Mouse (Mus musculus) liver, embryonic 12.5 days (tissue): ENCODE data around the gene Fer. TPM values are rescaled to one million over a fixed set of nuclear protein-coding genes. Genes with fewer than 3 reads are reported as not detected.

ENCODE experiments used
- ATAC-seq: fragments of 200-750 bp; cut with Nextera tagmentation; 2 replicates; pipeline ENCODE4 v1.8.0; 2017; ENCODE audit warnings: moderate number of reproducible peaks, mild to moderate bottlenecking, moderate library complexity
- H3K27ac ChIP-seq: fragments of 300-500 bp; sonication (generic); 2 replicates; pipeline ENCODE4 v1.5.1; 2016; ENCODE audit warnings: mild to moderate bottlenecking
- H3K27me3 ChIP-seq: fragments of 300-500 bp; sonication (generic); replicated peaks from 2 replicates; pipeline ENCODE4 v1.6.1; 2016; ENCODE audit warnings: mild to moderate bottlenecking, moderate library complexity
- H3K36me3 ChIP-seq: fragments of 300-500 bp; sonication (generic); 2 replicates; pipeline ENCODE4 v1.6.1; 2016; ENCODE audit warnings: mild to moderate bottlenecking, moderate library complexity
- H3K4me1 ChIP-seq: fragments of 300-500 bp; sonication (generic); 2 replicates; pipeline ENCODE4 v1.6.1; 2016
- H3K4me2 ChIP-seq: fragments of 300-500 bp; sonication (generic); 2 replicates; pipeline ENCODE4 v1.6.1; 2016; ENCODE audit warnings: mild to moderate bottlenecking, moderate library complexity
- H3K4me3 ChIP-seq: fragments of 300-500 bp; sonication (generic); 2 replicates; pipeline ENCODE4 v1.5.1; 2016; ENCODE audit warnings: mild to moderate bottlenecking, moderate library complexity
- H3K9ac ChIP-seq: fragments of 300-500 bp; sonication (generic); 2 replicates; pipeline ENCODE4 v1.6.1; 2016; ENCODE audit warnings: mild to moderate bottlenecking, moderate library complexity
- H3K9me3 ChIP-seq: fragments of 300-500 bp; sonication (generic); replicated peaks from 2 replicates; pipeline ENCODE4 v1.6.1; 2016; ENCODE audit warnings: mild to moderate bottlenecking, moderate library complexity
- WGBS: fragments of 180-500 bp; shearing (Covaris S2); methylation state at CpG from one replicate; pipeline ENCODE4 v1.1.7; 2016; ENCODE audit not compliant: insufficient replicate concordance; 5-methylcytosine and 5-hydroxymethylcytosine counted together
- polyA plus RNA-seq: library from polyadenylated mRNA; unstranded; fragments of >200 nt; fragmentation: Nextera tagmentation; extraction: Ambion mirVana; gene quantifications from 2 replicates; pipeline ENCODE4 v1.2.1, GENCODE M21; 2016

The Fer gene
- 14.6 and 17.1 TPM in 2 replicates for polyA plus RNA-seq

DNA sequence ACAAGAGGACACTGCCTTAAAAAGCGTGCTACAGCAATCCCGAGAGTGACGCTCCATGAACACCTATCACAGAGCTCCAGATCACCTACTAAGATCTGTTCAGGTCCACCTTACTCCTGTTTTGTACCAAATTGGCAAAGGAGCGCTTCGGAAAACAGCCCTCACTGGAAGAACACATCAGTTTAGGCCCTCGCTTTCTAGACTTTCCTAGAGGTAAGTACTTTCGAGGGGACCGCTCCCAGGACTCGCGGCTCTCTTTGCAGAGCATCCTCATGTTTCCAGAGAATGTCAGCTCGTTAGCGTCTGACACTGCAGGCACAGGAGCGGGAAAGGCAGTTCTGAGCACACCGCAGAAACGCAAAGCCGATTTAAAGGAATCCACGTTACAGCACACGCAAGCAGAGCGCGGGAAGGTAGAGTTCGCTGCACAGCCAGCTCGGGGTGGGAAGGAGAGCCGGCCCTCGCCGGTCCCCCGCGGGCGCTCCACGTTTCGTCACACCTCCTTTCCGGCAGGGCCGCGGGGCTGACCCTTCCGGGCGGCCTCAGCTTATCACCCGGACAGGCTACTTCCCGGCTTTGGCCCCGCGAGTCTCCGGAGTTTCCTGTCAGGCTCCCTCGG, at the start of gene Fer:
Gene Fer, plus strand, starts transcription at position 51 of the 619 bp plus-strand sequence.
- WGBS, result 1% methylated on average over 41 of the region's 41 CpGs
- Histone ChIP-seq H3K9ac (peak within 1 kb of the TSS; percentile 83), H3K4me3 (peak within 1 kb of the TSS; percentile 84), H3K27me3 (0 out of 2 replicates have a peak, but pooled peaks cover 9% of the 10 kb centered on the region), H3K4me1 (peaks cover 30% of the 10 kb centered on the region), H3K36me3 (no peaks in the 10 kb centered on the region), H3K4me2 (peak within 1 kb of the TSS; percentile 99), H3K9me3 (no peaks in the 10 kb centered on the region), H3K27ac (peak within 1 kb of the TSS; percentile 75)
- peak; percentile 43 for ATAC-seq

DNA sequence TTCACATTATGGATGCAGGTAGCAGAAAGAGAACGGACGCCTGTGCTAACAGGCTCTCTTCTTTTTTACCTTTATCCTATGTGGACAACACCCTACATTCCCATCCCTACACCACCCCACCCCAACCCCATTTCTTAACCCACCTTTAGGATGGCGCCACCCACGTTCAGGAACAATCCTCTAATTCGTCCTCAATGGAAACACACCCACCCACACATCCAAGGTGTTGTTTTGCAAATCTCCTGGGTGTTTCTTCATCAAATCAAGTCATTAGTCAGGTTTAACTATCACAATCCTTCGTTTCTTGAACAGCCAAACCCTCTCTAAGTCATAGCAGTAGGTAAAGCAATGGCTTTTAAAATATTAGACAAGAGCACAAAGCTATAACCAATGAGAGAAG, 49.3 kb upstream of the Fer start:
- WGBS, result 65% methylated on average over 6 of the region's 6 CpGs
- Histone ChIP-seq H3K4me3 (no peak overlapping the region), H3K9ac (no peak overlapping the region), H3K9me3 (no peaks in the 10 kb centered on the region), H3K4me2 (no peak overlapping the region), H3K27me3 (no peaks in the 10 kb centered on the region), H3K4me1 (peaks cover 7% of the 10 kb centered on the region), H3K36me3 (no peaks in the 10 kb centered on the region), H3K27ac (no peak overlapping the region)
- no peak for ATAC-seq

GRCm38 (mm10) chr17:63818444-63819027, 44.3 kb upstream of the Fer start:
- 12% methylated on average over 10 of the region's 10 CpGs for WGBS
- ATAC-seq, result peak; percentile 77
- H3K27me3 ChIP-seq, result no peaks in the 10 kb centered on the region

GRCm38 (mm10) chr17:63824141-63824540, 38.7 kb upstream of the Fer start:
- 67% methylated on average over 4 of the region's 4 CpGs for WGBS
- no peak overlapping the region for H3K27ac ChIP-seq
- H3K9ac ChIP-seq, result no peak overlapping the region

More at GRCm38 (mm10) chr17:63818444-63819027, 44.3 kb upstream of the Fer start:
- no peak overlapping the region for H3K4me3 ChIP-seq
- peak overlapping the region; percentile 48 for H3K4me2 ChIP-seq
- H3K36me3 ChIP-seq, result no peaks in the 10 kb centered on the region
- peaks cover 15% of the 10 kb centered on the region for H3K4me1 ChIP-seq
- no peaks in the 10 kb centered on the region for H3K9me3 ChIP-seq
- no peak overlapping the region for H3K27ac ChIP-seq
- H3K9ac ChIP-seq, result no peak overlapping the region

DNA sequence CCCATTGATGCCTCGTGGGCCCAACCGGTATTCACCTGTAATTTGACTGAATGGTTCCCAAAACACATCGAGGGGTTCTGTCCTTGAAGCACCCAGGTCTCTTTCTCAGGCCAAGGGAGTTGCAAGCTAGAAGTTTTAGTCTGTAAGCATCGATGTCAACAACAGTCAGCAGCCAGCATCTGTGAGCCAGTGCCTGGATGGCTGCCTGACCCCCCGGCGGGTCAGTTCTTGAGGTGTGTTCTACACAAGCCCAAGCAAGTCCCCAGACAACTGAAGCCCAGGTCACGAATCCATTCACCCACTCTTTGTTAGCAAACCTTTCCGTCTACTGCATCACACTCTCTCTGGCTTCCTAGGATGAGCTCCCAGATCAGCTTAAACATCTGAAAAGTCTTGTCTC, 36.7 kb upstream of the Fer start:
- Histone ChIP-seq H3K4me2 (no peak overlapping the region), H3K36me3 (no peaks in the 10 kb centered on the region), H3K4me1 (peaks cover 4% of the 10 kb centered on the region; the same call in 1 of the 2 replicates), H3K27me3 (no peaks in the 10 kb centered on the region), H3K9ac (no peak overlapping the region), H3K27ac (no peak overlapping the region), H3K4me3 (no peak overlapping the region), H3K9me3 (no peaks in the 10 kb centered on the region)
- 68% methylated on average over 8 of the region's 8 CpGs for WGBS
- no peak for ATAC-seq

More at GRCm38 (mm10) chr17:63824141-63824540, 38.7 kb upstream of the Fer start:
- Histone ChIP-seq H3K9me3 (no peaks in the 10 kb centered on the region), H3K4me3 (no peak overlapping the region), H3K36me3 (no peaks in the 10 kb centered on the region), H3K4me1 (peaks cover 2% of the 10 kb centered on the region; the same call in 1 of the 2 replicates), H3K4me2 (no peak overlapping the region), H3K27me3 (no peaks in the 10 kb centered on the region)
- no peak for ATAC-seq

GRCm38 (mm10) chr17:63826767-63827166, 36.1 kb upstream of the Fer start:
- Histone ChIP-seq H3K36me3 (no peaks in the 10 kb centered on the region), H3K4me2 (no peak overlapping the region), H3K4me3 (no peak overlapping the region), H3K9ac (no peak overlapping the region), H3K9me3 (no peaks in the 10 kb centered on the region), H3K27me3 (no peaks in the 10 kb centered on the region), H3K27ac (no peak overlapping the region), H3K4me1 (peaks cover 4% of the 10 kb centered on the region; the same call in 1 of the 2 replicates)
- WGBS, result 36% methylated on average over 7 of the region's 7 CpGs
- ATAC-seq, result no peak

DNA sequence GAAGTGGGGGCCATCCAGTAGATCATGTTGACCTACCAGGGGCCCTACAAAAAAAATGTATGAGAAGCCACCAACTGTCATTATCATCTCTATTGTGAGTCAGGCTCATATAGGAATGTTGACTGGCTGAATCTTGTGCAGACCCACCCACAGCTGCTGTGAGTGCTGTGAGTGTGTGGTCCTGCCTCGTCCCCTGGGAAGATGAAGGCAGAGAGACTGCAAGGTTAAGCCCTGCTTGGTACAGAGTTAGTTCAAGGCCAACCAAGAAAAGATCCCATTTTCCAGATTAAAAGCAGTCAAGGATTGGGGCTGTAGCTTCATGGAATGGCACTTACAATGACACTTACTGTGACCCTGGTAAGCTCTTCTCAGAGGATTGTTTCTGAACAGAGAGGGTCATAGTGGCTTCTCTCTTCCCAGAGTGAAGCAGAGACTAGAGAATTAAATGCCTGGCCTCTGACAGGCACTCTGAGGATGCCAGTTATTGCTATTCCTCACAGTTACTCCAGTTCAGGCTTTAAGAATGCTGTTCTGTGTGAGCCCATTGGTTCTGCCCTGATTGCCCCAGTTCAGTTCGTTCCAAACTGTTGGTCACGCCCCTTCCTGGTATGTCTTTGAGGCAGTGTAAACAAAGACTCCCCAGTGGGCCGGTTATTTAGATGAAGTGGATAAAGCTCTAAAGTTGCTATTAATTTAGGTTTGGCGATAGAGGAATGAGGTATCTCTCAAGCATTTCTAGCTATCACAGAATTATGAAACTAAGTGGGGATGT, 34.1 kb upstream of the Fer start:
- H3K9me3 ChIP-seq, result no peaks in the 10 kb centered on the region
- no peak overlapping the region for H3K4me3 ChIP-seq
- H3K9ac ChIP-seq, result no peak overlapping the region
- no peak overlapping the region for H3K27ac ChIP-seq
- WGBS, result 53% methylated on average over 5 of the region's 5 CpGs
- H3K27me3 ChIP-seq, result no peaks in the 10 kb centered on the region
- no peak for ATAC-seq
- no peaks in the 10 kb centered on the region for H3K36me3 ChIP-seq
- H3K4me1 ChIP-seq, result peaks cover 4% of the 10 kb centered on the region; the same call in 1 of the 2 replicates
- no peak overlapping the region for H3K4me2 ChIP-seq

GRCm38 (mm10) chr17:63831550-63831949, 31.3 kb upstream of the Fer start:
- Histone ChIP-seq H3K27ac (no peak overlapping the region), H3K9ac (no peak overlapping the region), H3K4me1 (peaks cover 4% of the 10 kb centered on the region; the same call in 1 of the 2 replicates), H3K9me3 (no peaks in the 10 kb centered on the region), H3K27me3 (no peaks in the 10 kb centered on the region), H3K36me3 (no peaks in the 10 kb centered on the region), H3K4me2 (no peak overlapping the region), H3K4me3 (no peak overlapping the region)
- 42% methylated on average over 4 of the region's 4 CpGs for WGBS
- no peak for ATAC-seq

DNA sequence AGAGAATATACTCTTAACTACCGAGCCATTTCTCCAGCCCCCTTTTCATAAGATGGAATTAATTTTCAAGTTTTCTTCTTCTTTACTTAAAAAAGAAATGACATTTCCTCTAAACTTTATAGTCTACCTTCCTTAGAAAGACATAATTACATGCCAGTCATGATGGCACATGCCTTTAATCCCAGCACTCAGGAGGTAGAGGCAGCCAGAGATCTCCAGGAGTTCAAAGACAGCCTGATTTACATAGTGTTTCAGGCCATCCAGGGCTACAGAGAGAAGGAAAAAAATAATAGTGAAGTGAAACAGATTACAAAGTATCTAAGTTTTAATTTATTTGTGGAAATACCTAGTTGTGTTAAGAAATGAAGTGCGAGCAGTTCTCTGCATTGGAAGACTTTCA, 26.6 kb upstream of the Fer start:
- Histone ChIP-seq H3K4me1 (no peaks in the 10 kb centered on the region), H3K27me3 (no peaks in the 10 kb centered on the region), H3K9me3 (no peaks in the 10 kb centered on the region), H3K9ac (no peak overlapping the region), H3K27ac (no peak overlapping the region), H3K4me2 (no peak overlapping the region), H3K36me3 (no peaks in the 10 kb centered on the region), H3K4me3 (no peak overlapping the region)
- 70% methylated on average over 2 of the region's 2 CpGs for WGBS
- ATAC-seq, result no peak

GRCm38 (mm10) chr17:63836641-63837040, 26.2 kb upstream of the Fer start:
- H3K4me3 ChIP-seq, result no peak overlapping the region
- no peak overlapping the region for H3K27ac ChIP-seq
- H3K4me2 ChIP-seq, result no peak overlapping the region
- H3K36me3 ChIP-seq, result no peaks in the 10 kb centered on the region
- no peaks in the 10 kb centered on the region for H3K27me3 ChIP-seq
- no peak for ATAC-seq
- no peak overlapping the region for H3K9ac ChIP-seq
- no peaks in the 10 kb centered on the region for H3K9me3 ChIP-seq
- no peaks in the 10 kb centered on the region for H3K4me1 ChIP-seq
- 81% methylated on average over 8 of the region's 8 CpGs for WGBS

DNA sequence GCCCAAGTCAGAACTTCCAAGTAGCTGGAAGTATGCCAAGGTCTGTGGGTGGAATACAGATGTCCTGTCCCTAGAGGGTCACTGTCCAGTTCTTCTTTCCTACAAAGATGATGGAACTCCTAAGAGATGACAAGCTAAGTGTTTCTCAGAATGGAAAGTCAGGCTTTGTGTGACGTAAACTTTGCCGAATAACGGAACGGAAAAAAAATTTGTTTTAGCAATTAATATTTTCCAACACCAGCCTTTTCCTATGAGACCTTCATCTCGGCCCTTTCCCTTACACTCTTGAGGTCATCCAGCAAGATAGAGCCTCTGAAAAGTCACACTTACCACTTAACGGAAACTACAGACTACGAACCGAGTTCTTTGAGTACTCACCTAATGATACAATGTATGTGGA, 24.7 kb upstream of the Fer start:
- Histone ChIP-seq H3K36me3 (no peaks in the 10 kb centered on the region), H3K9ac (no peak overlapping the region), H3K9me3 (no peaks in the 10 kb centered on the region), H3K4me1 (no peaks in the 10 kb centered on the region), H3K4me3 (no peak overlapping the region), H3K27me3 (no peaks in the 10 kb centered on the region), H3K4me2 (no peak overlapping the region), H3K27ac (no peak overlapping the region)
- 79% methylated on average over 8 of the region's 8 CpGs for WGBS
- ATAC-seq, result no peak

DNA sequence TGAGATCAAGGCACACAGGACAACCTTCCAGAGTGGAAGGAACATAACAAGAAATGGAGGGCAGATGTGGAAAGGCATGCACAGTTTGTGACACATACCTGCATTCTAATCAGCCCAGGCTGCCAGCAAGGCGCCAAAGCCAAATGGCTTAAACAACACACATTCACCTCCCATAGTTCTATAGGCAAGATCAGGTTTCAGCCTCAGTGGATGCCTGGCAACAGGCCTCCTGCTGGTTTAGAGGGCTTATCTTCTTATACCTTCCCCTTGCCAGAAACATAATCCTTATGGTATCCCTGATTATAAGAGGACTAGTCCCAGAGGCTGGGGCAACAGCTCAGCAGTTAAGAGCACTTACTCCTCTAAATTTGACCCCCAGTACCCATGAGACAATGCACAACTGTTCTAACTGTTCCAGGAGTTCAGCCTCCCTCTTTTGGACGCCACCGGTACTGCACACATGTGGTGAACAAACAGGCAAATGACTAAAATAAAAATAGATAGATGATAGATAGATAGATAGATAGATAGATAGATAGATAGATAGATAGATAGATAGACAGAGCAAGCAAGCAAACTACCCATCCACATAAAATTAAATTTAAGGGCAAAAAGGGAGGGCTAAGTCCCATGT, 23.1 kb upstream of the Fer start:
- no peaks in the 10 kb centered on the region for H3K27me3 ChIP-seq
- 75% methylated on average over 3 of the region's 3 CpGs for WGBS
- no peak overlapping the region for H3K9ac ChIP-seq
- H3K9me3 ChIP-seq, result no peaks in the 10 kb centered on the region
- H3K27ac ChIP-seq, result no peak overlapping the region
- no peak overlapping the region for H3K4me3 ChIP-seq
- H3K36me3 ChIP-seq, result no peaks in the 10 kb centered on the region
- H3K4me2 ChIP-seq, result no peak overlapping the region
- no peak for ATAC-seq
- no peaks in the 10 kb centered on the region for H3K4me1 ChIP-seq
